Mouse (Mus musculus) liver, adult 2 months (tissue): ENCODE results near the gene Cyp2d11. TPM values are rescaled to one million over a fixed set of nuclear protein-coding genes. Genes with fewer than 3 reads are reported as not detected.

Source experiments
- DNase-seq: peaks from one replicate; pipeline ENCODE4 v3.0.0-alpha.2; 2011; ENCODE audit warnings: low read depth, low spot score; ENCODE audit errors: extremely low read depth
- H3K27ac ChIP-seq: fragments of 200-500 bp; replicated peaks from 2 replicates; pipeline ENCODE4 v1.5.1; 2012; ENCODE audit warnings: low read depth, mild to moderate bottlenecking, control low read depth, inconsistent platforms, low read length; ENCODE audit not compliant: insufficient read depth
- H3K27me3 ChIP-seq: fragments of 200-500 bp; 2 replicates; pipeline ENCODE4 v1.6.1; 2012; ENCODE audit warnings: mild to moderate bottlenecking, moderate library complexity, low read length, inconsistent platforms; ENCODE audit not compliant: control insufficient read depth, insufficient read depth
- H3K36me3 ChIP-seq: fragments of 200-500 bp; 2 replicates; pipeline ENCODE4 v1.6.1; 2012; ENCODE audit warnings: low read length, inconsistent platforms; ENCODE audit not compliant: control insufficient read depth, insufficient read depth
- H3K4me1 ChIP-seq: fragments of 200-500 bp; 2 replicates; pipeline ENCODE4 v1.6.1; 2011; ENCODE audit warnings: low read length; ENCODE audit not compliant: control insufficient read depth, insufficient read depth
- H3K4me3 ChIP-seq: fragments of 200-500 bp; 2 replicates; pipeline ENCODE4 v1.5.1; 2011; ENCODE audit warnings: low read depth, mild to moderate bottlenecking, control low read depth, low read length, moderate library complexity; ENCODE audit not compliant: insufficient read depth
- H3K79me2 ChIP-seq: fragments of 200-500 bp; 2 replicates; pipeline ENCODE4 v1.6.1; 2012; ENCODE audit warnings: inconsistent platforms, mild to moderate bottlenecking, low read length, moderate library complexity; ENCODE audit not compliant: control insufficient read depth, insufficient read depth
- H3K9ac ChIP-seq: fragments of 200-500 bp; 2 replicates; pipeline ENCODE4 v1.6.1; 2012; ENCODE audit warnings: low read depth, mild to moderate bottlenecking, control low read depth, inconsistent platforms, low read length
- CTCF ChIP-seq: fragments of 200-500 bp; IDR thresholded peaks from 2 replicates; pipeline ENCODE4 v1.5.1; 2011; ENCODE audit warnings: low read depth, low read length, control low read depth
- POLR2A ChIP-seq: fragments of 200-500 bp; IDR thresholded peaks from 2 replicates; pipeline ENCODE4 v1.6.1; 2011; ENCODE audit warnings: low read length, control low read depth; ENCODE audit not compliant: insufficient read depth; ENCODE audit errors: extremely low read depth
- WGBS: fragments of 180-500 bp; shearing (Covaris S2); methylation state at CpG from one replicate; pipeline ENCODE4 v1.1.7; 2018; 5-methylcytosine and 5-hydroxymethylcytosine counted together
- polyA plus RNA-seq: library from polyadenylated mRNA; depleted of rRNA; stranded (reverse); fragments of >200 nt; gene quantifications from 2 replicates; pipeline ENCODE4 v1.2.3, GENCODE M21; 2012
- total RNA-seq: library from RNA; depleted of rRNA; stranded (reverse); fragments of >200 nt; gene quantifications from 2 replicates; pipeline ENCODE4 v1.2.3, GENCODE M21; 2014

Gene Cyp2d11
- total and polyA plus RNA-seq, 2 experiments = 0.46 to 0.91 TPM

DNA sequence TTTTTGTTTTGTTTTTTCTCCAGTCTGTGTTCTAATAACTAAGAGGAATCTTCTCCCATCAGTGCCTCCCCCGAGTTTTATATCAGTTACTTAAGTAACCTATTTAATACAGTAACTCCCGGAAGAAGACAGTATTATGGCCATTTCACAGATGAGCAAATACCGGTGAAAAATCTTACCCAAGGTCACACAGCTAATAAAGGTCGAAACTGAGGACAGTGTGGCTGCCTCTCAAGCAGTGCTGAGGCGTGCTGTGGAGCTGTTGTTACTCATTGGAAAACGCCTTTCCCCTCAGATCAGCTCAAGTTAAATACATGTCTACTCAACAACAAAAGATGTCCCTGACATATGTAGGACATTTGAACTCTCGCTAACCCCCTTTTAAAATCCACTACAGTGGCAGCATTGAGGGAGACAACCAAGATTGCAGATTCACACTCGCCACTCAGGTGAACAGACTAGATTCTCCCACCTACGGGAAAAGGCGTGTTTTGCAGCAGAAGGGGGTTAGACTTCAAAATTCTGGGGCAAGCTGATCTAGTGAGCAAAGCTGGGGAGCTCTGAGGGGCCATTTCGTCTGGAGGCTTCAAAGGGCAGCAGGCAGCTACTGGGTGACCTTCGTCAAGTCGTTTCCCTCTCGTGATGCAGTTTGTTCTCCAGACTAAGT lies 40.6 kb downstream of the Cyp2d11 start:
- 6% methylated on average over 14 of the region's 14 CpGs for WGBS
- peak overlapping the region; percentile 97 for H3K9ac ChIP-seq
- TF ChIP-seq CTCF (no peak), POLR2A (no peak)
- peaks cover 25% of the 10 kb centered on the region for H3K4me1 ChIP-seq
- DNase-seq = peak; percentile 60
- H3K27ac ChIP-seq = peak overlapping the region; percentile 95
- H3K4me3 ChIP-seq = peak overlapping the region; percentile 90
- H3K36me3 ChIP-seq = peaks cover 17% of the 10 kb centered on the region
- H3K27me3 ChIP-seq = no peaks in the 10 kb centered on the region
- H3K79me2 ChIP-seq = peaks cover 24% of the 10 kb centered on the region

DNA sequence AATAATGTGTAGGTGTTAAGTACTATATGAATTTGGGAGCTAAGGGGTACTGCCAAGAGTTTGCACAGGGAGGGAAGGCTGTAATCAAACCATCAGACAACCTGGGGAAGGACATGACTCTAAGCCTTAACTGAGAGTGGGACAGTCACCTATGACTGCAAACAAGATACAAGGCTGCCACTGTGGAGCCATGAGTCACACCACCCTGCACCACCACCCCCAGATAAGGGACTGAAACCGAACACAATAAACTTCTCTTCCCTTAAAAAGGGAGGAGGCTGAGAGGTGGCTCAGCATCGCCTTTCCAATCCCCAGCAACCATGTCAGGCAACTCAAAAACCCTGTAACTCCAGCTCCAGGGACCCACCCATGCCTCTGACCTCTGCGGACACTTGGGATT lies 42.3 kb downstream of the Cyp2d11 start:
- H3K27me3 ChIP-seq = no peaks in the 10 kb centered on the region
- peaks cover 27% of the 10 kb centered on the region for H3K79me2 ChIP-seq
- H3K27ac ChIP-seq = peak overlapping the region; percentile 95
- DNase-seq = peak; percentile 36
- H3K36me3 ChIP-seq = peaks cover 20% of the 10 kb centered on the region
- WGBS = 18% methylated on average over 3 of the region's 3 CpGs
- no peak overlapping the region for H3K4me3 ChIP-seq
- peak overlapping the region; percentile 46 for H3K9ac ChIP-seq
- TF ChIP-seq POLR2A (no peak), CTCF (no peak)
- peaks cover 39% of the 10 kb centered on the region for H3K4me1 ChIP-seq

DNA sequence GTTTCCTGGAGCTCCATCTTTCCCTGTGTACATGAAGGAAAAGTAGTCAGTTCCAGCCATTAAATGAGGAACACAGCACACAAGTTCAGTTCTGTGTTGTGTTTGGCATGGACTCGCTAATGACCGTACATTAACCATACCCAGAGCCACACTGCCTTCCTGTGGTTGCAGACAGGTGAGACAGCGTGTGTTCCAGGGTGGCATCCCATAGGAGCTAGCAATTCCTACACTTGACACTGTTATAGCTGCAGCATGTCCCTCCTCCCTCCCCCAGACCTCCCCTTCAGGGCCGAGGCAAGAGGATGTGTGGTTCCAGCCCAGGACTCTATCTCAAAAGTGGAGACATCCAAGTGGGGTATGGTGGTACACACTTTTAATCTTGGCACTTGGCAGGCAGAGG lies 43.5 kb downstream of the Cyp2d11 start:
- no peaks in the 10 kb centered on the region for H3K27me3 ChIP-seq
- H3K27ac ChIP-seq = peak overlapping the region; percentile 59
- 26% methylated on average over 4 of the region's 4 CpGs for WGBS
- H3K79me2 ChIP-seq = peaks cover 27% of the 10 kb centered on the region
- H3K9ac ChIP-seq = peak overlapping the region; percentile 7; the same call in 1 of the 2 replicates
- H3K4me3 ChIP-seq = no peak overlapping the region
- H3K4me1 ChIP-seq = peaks cover 39% of the 10 kb centered on the region
- H3K36me3 ChIP-seq = peaks cover 20% of the 10 kb centered on the region
- DNase-seq = no peak
- TF ChIP-seq CTCF (peak; percentile 35), POLR2A (no peak)

DNA sequence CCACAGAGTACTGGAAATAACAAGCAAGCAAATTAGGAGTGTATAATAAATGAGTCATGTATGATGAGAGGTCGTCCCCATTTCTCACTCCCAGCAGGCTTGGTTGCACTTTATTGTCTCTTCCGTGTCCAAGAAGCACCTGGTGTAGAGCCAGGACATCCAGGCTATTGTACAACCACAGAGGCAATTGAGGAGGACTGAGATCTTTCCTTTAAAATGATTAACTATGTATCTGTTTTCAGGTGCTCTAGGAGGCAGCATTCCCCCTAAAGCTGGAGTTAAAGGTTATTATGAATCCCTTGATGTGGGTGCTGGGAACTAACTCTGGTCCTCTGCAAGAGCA lies 44.9 kb downstream of the Cyp2d11 start:
- H3K27me3 ChIP-seq = no peaks in the 10 kb centered on the region
- peaks cover 27% of the 10 kb centered on the region for H3K79me2 ChIP-seq
- no peak overlapping the region for H3K9ac ChIP-seq
- no peak overlapping the region for H3K4me3 ChIP-seq
- H3K4me1 ChIP-seq = peaks cover 39% of the 10 kb centered on the region
- H3K36me3 ChIP-seq = peaks cover 20% of the 10 kb centered on the region
- no peak for DNase-seq
- TF ChIP-seq CTCF (no peak), POLR2A (no peak)
- 34% methylated on average over 2 of the region's 2 CpGs for WGBS
- H3K27ac ChIP-seq = no peak overlapping the region

DNA sequence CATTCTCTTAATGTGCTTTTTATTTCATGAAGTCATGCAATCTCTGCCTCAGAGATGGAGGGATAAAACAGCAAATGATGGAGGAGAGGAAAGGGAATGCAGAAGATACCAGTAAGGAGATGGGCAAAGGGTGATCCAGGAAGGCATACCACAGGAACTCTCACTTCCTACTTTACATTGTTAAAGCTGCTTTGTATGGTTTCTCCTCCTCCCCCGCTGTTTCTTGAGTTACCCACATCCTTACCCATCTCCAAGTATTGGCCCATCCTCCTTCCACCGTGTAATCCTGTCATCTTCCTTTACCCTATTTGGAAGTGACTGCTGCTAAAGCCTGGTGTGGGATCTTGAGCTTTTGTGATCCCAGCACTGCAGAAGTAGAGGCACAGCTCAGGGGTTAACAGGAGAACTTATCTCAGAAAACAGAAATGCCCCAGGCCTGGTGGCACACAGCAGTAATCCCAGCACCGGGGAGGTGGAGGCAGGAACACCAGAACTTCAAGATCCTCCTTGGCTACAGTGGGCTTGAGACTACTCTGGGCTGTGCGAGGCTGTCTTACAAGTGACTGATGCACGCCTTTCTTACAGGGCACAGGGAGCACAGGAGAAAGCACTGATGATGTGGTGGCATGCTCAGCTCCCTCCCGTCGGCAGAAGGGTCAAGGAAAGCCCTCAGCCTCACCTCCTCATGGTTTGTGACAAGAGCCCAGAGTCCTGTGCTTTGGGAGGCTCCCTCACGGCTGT lies 45.4 kb downstream of the Cyp2d11 start:
- H3K27ac ChIP-seq = no peak overlapping the region
- H3K27me3 ChIP-seq = no peaks in the 10 kb centered on the region
- WGBS = 80% methylated on average over 8 of the region's 8 CpGs
- peaks cover 20% of the 10 kb centered on the region for H3K36me3 ChIP-seq
- DNase-seq = no peak
- no peak for TF ChIP-seq POLR2A
- no peak for TF ChIP-seq CTCF
- H3K79me2 ChIP-seq = peaks cover 21% of the 10 kb centered on the region; the same call in 1 of the 2 replicates
- peaks cover 39% of the 10 kb centered on the region for H3K4me1 ChIP-seq
- no peak overlapping the region for H3K9ac ChIP-seq
- H3K4me3 ChIP-seq = no peak overlapping the region

DNA sequence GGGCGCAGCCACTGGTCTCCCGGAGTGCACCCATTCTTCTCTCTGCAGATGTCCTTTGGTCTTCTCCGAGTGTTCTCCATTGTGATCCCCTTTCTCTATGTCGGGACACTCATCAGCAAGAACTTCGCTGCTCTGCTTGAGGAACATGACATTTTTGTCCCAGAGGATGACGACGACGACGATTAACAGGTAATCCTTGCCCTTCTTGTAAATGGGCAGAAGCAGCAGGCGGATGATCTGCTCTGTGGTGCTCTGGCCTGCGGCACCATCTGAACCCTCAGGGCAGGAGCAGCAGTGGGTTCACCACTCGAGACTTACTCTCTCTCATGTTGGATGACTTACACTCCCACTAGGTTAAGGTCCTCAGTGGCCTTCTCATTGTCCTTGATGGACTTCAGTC lies 46.0 kb downstream of the Cyp2d11 start:
- TF ChIP-seq CTCF (no peak), POLR2A (no peak)
- H3K79me2 ChIP-seq = peaks cover 18% of the 10 kb centered on the region; the same call in 1 of the 2 replicates
- no peak overlapping the region for H3K27ac ChIP-seq
- H3K36me3 ChIP-seq = peaks cover 20% of the 10 kb centered on the region
- H3K9ac ChIP-seq = no peak overlapping the region
- H3K4me1 ChIP-seq = peaks cover 39% of the 10 kb centered on the region
- H3K4me3 ChIP-seq = no peak overlapping the region
- no peak for DNase-seq
- WGBS = 94% methylated on average over 12 of the region's 12 CpGs
- H3K27me3 ChIP-seq = no peaks in the 10 kb centered on the region
